Mouse (Mus musculus) layer of hippocampus, adult 8-10 months (tissue): ENCODE data around the gene Plin5. TPM values are rescaled to one million over a fixed set of nuclear protein-coding genes. Genes with fewer than 3 reads are reported as not detected.
"Not testable (repeated sequence)": the region's sequence is repeated elsewhere in the genome, so short reads cannot be mapped to it uniquely, and the experiment has no call there.

Source experiments
- DNase-seq, 2 experiments: peaks; one replicate each; pipeline ENCODE4 v3.0.0; 2022; ENCODE audit warnings: low spot score in 2 of 2
- total RNA-seq, 4 experiments: library from RNA; stranded (reverse); gene quantifications; 2 replicates each; pipeline ENCODE4 v1.2.4; 2022

The Plin5 gene
- total RNA-seq, 4 experiments from 2014 or later = 0.53 to 0.80 (median 0.66) TPM

GRCm38 (mm10) chr17:56108334-56109044 is 8.9 kb downstream of the Plin5 start:
- peak; percentile 61 to 78 for DNase-seq

DNA sequence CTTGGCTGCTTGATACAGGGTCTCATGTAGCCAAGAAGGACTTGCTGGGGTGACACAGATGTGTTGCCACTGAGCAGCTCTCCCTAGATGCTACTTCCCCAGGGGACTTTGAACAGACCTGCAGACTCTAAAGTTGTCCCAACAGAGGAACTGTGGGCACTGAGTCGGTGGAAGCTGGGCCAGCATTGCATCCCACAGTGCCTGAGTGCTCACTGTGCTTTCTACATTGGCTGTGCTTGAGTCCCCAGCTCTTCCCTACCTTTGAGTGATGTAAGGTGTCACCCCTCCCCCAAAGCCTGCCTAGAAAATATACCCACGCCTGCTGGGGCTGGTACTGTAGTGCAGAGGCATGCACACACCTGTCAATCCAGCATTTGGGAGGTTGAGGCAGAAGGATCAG is 9.7 kb downstream of the Plin5 start:
- no peak for DNase-seq

- no peak for DNase-seq
Observed at GRCm38 (mm10) chr17:56106981-56107380, 10.4 kb downstream of the Plin5 start.

DNA sequence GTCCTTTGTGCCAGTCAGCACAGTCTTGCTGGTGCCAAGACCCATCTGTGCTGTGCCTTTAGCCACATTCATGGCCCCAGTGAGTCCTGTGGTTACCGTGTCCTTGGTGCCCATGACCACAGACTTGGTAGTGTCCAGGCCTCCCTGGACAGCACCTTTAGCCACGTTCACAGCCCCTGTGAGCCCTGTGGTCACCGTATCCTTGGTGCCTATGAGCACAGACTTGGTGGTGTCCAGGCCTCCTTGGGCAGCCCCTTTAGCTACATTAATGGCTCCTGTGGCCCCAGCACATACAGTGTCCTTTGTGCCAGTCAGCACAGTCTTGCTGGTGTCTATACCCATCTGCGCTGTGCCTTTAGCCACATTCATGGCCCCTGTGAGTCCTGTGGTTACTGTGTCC is 11.0 kb downstream of the Plin5 start:
- not testable (repeated sequence) for DNase-seq

- DNase-seq = not testable (repeated sequence)
Observed at GRCm38 (mm10) chr17:56104821-56105220, 12.6 kb downstream of the Plin5 start.

GRCm38 (mm10) chr17:56103465-56104285 is 13.7 kb downstream of the Plin5 start:
- no peak for DNase-seq

GRCm38 (mm10) chr17:56102927-56103326 is 14.5 kb downstream of the Plin5 start:
- DNase-seq = no peak

GRCm38 (mm10) chr17:56102158-56102557 is 15.2 kb downstream of the Plin5 start:
- no peak for DNase-seq

DNA sequence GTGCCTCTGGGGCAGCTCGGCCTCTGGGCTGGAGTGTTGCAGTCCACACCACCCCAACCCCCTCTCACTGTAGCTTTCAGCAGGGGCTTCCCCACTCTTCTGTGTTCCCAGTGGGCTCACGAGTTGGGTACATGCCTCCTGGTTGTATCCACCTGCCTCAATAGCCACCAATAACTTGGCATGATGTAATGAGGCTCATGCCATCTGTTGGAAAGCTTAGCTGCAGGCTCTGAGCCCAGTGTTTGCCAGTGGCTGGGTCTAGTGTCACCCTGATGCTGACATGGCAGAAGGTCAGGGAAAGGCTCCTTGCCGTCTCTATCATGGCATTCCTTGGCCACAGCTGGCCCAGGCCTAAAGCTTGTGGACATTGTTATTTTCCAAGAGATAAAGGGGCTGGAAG is 16.6 kb downstream of the Plin5 start:
- DNase-seq = no peak

- no peak for DNase-seq
Observed at GRCm38 (mm10) chr17:56098711-56099572, 18.5 kb downstream of the Plin5 start.

DNA sequence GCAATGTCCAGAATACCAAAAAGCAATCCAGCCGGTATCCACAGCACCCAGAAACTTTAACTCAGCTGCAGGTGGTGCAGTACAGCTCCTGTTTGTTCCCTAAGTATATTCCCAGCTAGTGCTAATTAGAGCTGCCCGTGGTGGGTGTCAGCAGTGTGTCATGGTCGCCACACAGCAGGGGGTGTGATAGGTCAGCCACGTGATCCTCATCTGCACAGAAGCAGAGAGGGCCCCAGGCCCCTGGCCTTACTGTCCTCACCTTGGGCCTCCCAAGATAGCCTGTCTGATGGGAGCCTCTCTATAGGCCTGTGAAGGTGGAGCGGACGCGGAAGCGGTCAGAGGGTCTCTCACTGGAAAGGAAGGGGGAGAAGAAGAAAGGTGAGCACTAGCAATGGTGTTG is 19.2 kb downstream of the Plin5 start:
- no peak for DNase-seq

- no peak for DNase-seq
Observed at GRCm38 (mm10) chr17:56096883-56097282, 20.5 kb downstream of the Plin5 start.

DNA sequence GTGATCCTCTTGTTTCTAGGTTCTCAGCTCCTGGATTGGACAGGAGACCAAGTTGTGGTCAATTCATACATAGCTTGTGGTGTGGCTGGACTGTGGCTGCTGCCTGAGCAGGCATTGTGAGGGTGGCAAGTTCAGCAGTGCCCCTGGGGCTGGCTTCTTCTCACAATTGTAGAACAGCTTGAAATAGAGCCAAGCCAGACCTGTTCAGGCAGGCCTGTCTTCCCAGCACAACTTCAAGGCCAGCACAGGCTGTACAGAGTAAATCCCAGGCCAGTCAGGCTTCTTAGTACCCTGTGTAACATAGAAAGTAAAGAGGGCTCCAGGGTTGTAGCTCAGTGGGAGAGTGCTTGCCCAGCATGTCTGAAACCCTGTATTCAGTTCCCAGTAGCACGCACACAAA is 24.6 kb downstream of the Plin5 start:
- DNase-seq = no peak

GRCm38 (mm10) chr17:56092312-56092711 is 25.1 kb downstream of the Plin5 start:
- DNase-seq = no peak

DNA sequence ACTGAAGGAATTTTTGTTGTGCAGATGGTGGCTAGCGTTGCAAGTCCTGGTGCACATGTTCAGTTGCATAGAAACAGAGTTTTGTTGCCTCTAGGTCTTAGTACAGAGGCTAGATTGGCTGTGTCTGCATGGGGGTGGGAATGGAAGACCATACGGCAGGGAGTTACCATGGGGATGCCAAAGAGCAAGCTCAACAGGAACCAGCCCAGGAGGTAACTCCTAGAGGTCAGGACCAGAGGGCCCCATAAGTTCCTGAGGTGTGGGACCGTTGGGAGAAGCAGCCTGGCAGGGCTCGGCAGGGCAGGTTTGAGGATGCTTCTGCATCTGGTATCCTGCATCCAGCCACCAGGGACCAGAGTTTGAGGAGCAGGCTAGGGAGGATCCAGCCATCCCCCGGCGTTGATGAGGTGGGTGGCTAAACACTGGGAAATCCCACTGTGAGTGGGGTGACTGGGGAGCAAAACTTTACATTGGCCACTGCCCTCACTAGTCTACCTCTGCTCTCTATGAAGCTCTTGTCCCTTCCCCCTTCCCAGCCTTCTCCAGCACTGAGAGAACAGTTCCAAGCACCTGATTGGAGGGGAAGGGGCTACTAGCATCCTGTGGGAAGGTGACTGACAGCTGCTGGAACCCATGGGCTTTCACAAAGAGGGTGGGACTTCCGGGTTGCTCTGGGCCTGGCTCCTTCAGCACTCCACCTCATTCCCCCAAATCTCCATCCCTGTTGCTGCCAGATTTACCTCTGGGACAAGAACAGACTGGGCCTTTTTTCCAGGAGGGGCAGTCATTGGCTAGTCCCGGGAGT is 36.4 kb downstream of the Plin5 start:
- DNase-seq = peak; percentile 53 to 61

DNA sequence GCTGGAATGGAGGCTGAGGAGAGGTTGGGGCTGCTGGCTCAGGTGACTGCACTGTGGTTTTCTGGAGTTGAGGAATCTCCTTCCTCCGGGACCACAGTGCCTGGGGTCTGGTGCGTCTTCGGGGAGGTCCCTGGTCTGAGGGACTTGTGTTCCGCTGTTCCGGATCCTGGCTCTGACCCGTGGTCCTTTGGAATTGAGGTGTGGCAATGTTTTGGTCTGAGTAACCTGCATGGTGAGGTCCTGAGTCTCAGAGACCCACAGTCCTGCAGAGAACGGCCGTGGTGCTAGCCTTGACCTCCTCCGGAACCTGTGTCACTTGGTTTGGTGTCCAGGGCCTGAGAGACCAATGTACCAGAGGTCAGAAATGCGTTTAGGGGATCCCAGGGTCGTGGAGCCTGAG is 37.5 kb downstream of the Plin5 start:
- DNase-seq = peak in 1 of 2 experiments; percentile 44

- DNase-seq = peak; percentile 99 to 100
Observed at GRCm38 (mm10) chr17:56078880-56079795, 38.3 kb downstream of the Plin5 start, which contains the start of gene Hdgfl2. Gene Hdgfl2, plus strand, starts transcription at chr17:56079634.

DNA sequence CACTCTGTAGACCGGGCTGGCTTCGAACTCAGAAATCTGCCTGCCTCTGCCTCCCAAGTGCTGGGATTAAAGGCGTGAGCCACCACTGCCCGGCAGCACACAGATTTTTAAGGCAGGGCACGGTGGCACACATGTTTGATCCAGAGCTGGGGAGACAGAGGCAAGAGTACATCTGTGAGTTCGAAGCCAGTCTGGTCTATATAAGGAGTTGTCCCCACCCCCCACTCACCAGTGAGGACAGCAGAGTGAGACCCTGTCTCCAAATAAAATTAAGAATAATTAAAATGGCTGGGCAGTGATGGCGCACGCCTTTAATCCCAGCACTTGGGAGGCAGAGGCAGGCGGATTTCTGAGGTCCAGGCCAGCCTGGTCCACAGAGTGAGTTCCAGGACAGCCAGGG is 39.0 kb downstream of the Plin5 start:
- DNase-seq = peak in 1 of 2 experiments; percentile 55

DNA sequence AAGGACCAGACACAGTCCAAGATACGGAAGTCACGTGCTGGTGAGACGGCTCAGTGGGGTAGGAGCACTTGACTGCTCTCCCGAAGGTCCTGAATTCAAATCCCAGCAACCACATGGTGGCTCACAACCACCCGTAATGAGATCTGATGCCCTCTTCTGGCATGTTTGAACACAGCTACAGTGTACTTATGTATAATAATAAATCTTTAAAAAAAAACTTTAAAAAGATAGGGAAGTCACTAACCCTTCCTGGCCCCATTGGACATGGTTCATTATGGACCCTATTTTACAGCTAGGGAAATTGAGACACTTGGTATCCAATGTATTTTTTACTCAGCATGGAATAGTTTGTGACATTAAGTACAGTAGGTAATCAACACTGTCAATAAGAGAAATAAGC is 39.9 kb downstream of the Plin5 start:
- DNase-seq = no peak

DNA sequence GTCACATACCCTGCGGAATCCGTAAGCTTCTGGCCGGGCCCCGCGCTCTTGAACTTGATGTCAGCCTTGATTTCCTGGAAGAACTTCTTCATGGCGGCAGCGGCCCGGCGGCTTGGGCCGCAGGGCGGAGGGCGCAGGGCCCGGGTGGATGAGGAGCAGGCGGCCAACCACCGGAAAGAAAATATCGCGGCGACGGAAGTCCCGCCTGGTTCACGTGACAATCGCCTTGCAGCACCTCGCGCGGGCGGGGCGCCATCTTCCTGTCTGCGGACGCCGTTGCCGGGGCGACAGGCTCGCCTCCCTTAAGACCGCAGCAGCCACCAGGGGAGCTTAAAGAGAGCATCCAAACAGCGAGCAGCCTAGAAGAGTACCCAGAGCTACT is 42.6 kb downstream of the Plin5 start, which contains the start of gene Ubxn6:
Gene Ubxn6 (minus strand): TSS at position 202 of the 382 bp plus-strand sequence.
- peak; percentile 96 to 97 for DNase-seq
